Mouse (Mus musculus): Measurements from ENCODE around the gene Slc2a1. TPM values are rescaled to one million over a fixed set of nuclear protein-coding genes. Genes with fewer than 3 reads are reported as not detected.

Slc2a1 gene
- polyA plus RNA-seq, 1 experiment from 2014 or later, result 137 TPM

DNA sequence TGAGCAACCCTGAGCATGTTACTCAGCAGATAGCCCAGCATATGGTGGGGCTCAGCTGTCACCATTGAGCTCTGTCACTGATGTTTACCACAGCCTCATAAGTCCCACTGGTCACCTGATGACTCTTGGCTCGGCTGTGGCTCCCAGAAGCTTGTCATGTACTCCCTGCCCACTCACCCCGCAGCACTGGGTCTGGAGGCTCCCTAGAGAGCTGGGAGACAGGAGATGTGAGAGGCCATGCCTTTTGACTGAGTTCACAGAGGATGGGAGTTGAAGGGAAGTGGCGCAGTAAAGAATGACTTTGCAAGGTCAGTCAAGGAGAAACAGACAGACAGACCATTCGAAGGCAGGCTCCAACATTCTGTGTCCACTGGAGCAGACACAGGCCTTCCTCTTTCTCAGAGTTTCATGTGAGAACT is 10.2 kb downstream of the Slc2a1 start:
- H3K9ac ChIP-seq (ENCODE audit: low read depth, low read length), result no peak overlapping the region
- WGBS, result 64% methylated on average over 4 of the region's 4 CpGs
- no peak overlapping the region; the same call in 1 of the 2 replicates for H3K4me2 ChIP-seq (replicated peaks; ENCODE audit: low read depth, low read length)
- H3K36me3 ChIP-seq (ENCODE audit: control insufficient read depth, insufficient read depth, low read length), result no peaks in the 10 kb centered on the region
- no peaks in the 10 kb centered on the region for H3K9me3 ChIP-seq (ENCODE audit: control insufficient read depth, low read length)
- no peak overlapping the region for H3K4me3 ChIP-seq (ENCODE audit: low read depth, low read length)
- no peak overlapping the region for H3K27ac ChIP-seq (ENCODE audit: low read depth, low read length)
- ATAC-seq (ENCODE audit: low FRiP score), result no peak
- H3K4me1 ChIP-seq (replicated peaks; ENCODE audit: control insufficient read depth, insufficient read depth, low read length), result peaks cover 2% of the 10 kb centered on the region; the same call in 1 of the 2 replicates
- no peak for DNase-seq (ENCODE audit: low spot score)
- H3K27me3 ChIP-seq (ENCODE audit: control insufficient read depth, insufficient read depth, low read length), result no peaks in the 10 kb centered on the region

DNA sequence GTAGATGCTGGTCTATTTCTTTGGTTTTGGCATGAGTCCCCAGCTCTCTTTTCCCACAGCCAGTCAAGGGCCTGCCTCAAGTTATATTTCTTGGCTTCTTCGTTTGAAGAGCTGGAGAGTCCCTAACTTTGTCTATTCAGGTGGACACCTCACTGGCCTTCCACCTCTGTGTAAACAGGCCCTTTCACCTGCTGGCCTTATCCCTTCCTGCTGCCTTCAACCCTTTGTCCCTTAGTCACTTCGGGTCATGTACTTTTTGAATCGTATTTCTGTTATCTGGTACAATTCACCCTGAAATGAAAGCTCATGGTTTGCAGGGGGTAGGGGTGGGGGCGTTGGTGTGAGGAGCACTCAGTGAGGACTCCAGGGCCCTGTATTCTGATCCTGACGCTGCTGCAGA is 10.8 kb downstream of the Slc2a1 start:
- ATAC-seq (ENCODE audit: low FRiP score) (no peak), DNase-seq (ENCODE audit: low spot score) (no peak)
- H3K27ac ChIP-seq (ENCODE audit: low read depth, low read length), result no peak overlapping the region
- H3K9ac ChIP-seq (ENCODE audit: low read depth, low read length), result no peak overlapping the region
- H3K4me1 ChIP-seq (replicated peaks; ENCODE audit: control insufficient read depth, insufficient read depth, low read length), result peaks cover 2% of the 10 kb centered on the region; the same call in 1 of the 2 replicates
- no peak overlapping the region for H3K4me2 ChIP-seq (replicated peaks; ENCODE audit: low read depth, low read length)
- H3K36me3 ChIP-seq (ENCODE audit: control insufficient read depth, insufficient read depth, low read length), result no peaks in the 10 kb centered on the region
- no peak overlapping the region for H3K4me3 ChIP-seq (ENCODE audit: low read depth, low read length)
- H3K27me3 ChIP-seq (ENCODE audit: control insufficient read depth, insufficient read depth, low read length), result no peaks in the 10 kb centered on the region
- no peaks in the 10 kb centered on the region for H3K9me3 ChIP-seq (ENCODE audit: control insufficient read depth, low read length)
- WGBS, result 73% methylated on average over 5 of the region's 5 CpGs

DNA sequence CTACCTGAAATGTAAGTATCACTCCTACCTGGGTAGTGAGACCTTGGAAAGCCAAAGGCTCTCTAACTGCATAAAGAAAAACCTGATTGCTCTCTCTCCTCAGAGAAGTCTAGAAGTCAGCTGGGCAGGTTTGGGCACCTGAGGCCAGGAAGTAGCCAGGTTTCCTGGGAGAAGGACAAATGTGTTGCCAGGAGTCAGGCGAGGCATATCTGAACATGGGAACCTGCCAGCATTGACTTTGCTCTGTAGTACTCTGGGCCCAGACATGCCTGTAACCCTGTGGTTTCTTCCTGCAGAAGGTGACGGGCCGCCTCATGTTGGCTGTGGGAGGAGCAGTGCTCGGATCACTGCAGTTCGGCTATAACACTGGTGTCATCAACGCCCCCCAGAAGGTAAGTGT is 11.6 kb downstream of the Slc2a1 start:
- no peak for ATAC-seq (ENCODE audit: low FRiP score)
- H3K9me3 ChIP-seq (ENCODE audit: control insufficient read depth, low read length), result no peaks in the 10 kb centered on the region
- peaks cover 2% of the 10 kb centered on the region; the same call in 1 of the 2 replicates for H3K4me1 ChIP-seq (replicated peaks; ENCODE audit: control insufficient read depth, insufficient read depth, low read length)
- 90% methylated on average over 6 of the region's 6 CpGs for WGBS
- H3K9ac ChIP-seq (ENCODE audit: low read depth, low read length), result no peak overlapping the region
- DNase-seq (ENCODE audit: low spot score), result no peak
- H3K27ac ChIP-seq (ENCODE audit: low read depth, low read length), result no peak overlapping the region
- 0 out of 2 replicates have a peak, but pooled peaks cover 3% of the 10 kb centered on the region for H3K36me3 ChIP-seq (ENCODE audit: control insufficient read depth, insufficient read depth, low read length)
- no peak overlapping the region for H3K4me2 ChIP-seq (replicated peaks; ENCODE audit: low read depth, low read length)
- H3K27me3 ChIP-seq (ENCODE audit: control insufficient read depth, insufficient read depth, low read length), result no peaks in the 10 kb centered on the region
- no peak overlapping the region for H3K4me3 ChIP-seq (ENCODE audit: low read depth, low read length)

DNA sequence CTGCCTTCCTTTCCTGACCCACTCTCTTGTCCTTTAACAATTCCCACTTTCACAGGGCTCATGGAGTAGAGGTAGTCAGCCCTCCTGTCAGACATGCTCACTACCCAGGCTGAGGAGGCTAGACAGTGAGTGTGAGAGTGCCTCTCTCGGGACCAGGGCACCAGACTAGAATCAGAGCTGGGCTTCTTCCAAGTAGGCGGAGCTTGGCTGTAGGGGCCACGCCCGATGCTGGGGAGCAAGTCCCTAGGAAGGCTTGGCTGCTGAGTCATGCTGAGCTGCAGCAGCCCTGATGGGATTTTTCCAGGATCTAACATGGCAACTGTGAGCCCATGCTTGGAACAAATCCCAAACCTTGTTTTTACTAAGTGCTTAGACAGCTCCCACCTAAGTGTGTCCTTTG is 12.7 kb downstream of the Slc2a1 start:
- H3K27ac ChIP-seq (ENCODE audit: low read depth, low read length), result no peak overlapping the region
- 0 out of 2 replicates have a peak, but pooled peaks cover 3% of the 10 kb centered on the region for H3K36me3 ChIP-seq (ENCODE audit: control insufficient read depth, insufficient read depth, low read length)
- H3K4me2 ChIP-seq (replicated peaks; ENCODE audit: low read depth, low read length), result no peak overlapping the region
- H3K9ac ChIP-seq (ENCODE audit: low read depth, low read length), result no peak overlapping the region
- no peaks in the 10 kb centered on the region for H3K9me3 ChIP-seq (ENCODE audit: control insufficient read depth, low read length)
- ATAC-seq (ENCODE audit: low FRiP score) (no peak), DNase-seq (ENCODE audit: low spot score) (no peak)
- H3K27me3 ChIP-seq (ENCODE audit: control insufficient read depth, insufficient read depth, low read length), result no peaks in the 10 kb centered on the region
- H3K4me3 ChIP-seq (ENCODE audit: low read depth, low read length), result no peak overlapping the region
- peaks cover under 1% of the 10 kb centered on the region; the same call in 1 of the 2 replicates for H3K4me1 ChIP-seq (replicated peaks; ENCODE audit: control insufficient read depth, insufficient read depth, low read length)
- 70% methylated on average over 4 of the region's 4 CpGs for WGBS

DNA sequence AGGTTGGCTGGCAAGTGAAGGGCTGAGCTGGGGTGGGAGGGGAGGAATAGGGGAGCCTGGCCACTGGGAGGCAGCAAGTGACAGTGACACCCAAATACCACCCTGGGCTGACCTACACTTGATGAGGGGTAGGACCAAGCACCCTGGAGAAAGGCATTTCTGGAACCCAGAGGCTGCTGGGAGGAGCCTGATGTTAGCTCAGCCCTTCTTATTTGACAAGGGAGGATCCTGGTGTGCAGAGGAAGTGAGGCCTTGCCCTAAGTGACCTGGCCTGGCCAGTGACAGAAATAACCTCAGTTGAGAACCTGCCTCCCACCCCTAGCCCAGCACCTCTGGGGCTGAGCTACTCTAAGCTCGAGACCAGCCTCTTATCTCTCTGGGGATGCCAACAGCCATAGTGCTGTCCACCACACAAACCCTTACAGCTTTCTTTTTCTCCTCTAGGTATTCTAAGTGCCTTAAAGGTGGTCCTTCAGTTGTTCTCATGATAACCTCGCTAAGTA is 16.3 kb downstream of the Slc2a1 start:
- WGBS, result 70% methylated on average over 2 of the region's 2 CpGs
- Histone ChIP-seq H3K4me3 (ENCODE audit: low read depth, low read length) (no peak overlapping the region), H3K4me1 (replicated peaks; ENCODE audit: control insufficient read depth, insufficient read depth, low read length) (no peaks in the 10 kb centered on the region; the same call in 1 of the 2 replicates), H3K9ac (ENCODE audit: low read depth, low read length) (no peak overlapping the region), H3K9me3 (ENCODE audit: control insufficient read depth, low read length) (no peaks in the 10 kb centered on the region), H3K36me3 (ENCODE audit: control insufficient read depth, insufficient read depth, low read length) (0 out of 2 replicates have a peak, but pooled peaks cover 3% of the 10 kb centered on the region), H3K27ac (ENCODE audit: low read depth, low read length) (no peak overlapping the region), H3K27me3 (ENCODE audit: control insufficient read depth, insufficient read depth, low read length) (no peaks in the 10 kb centered on the region), H3K4me2 (replicated peaks; ENCODE audit: low read depth, low read length) (no peak overlapping the region)
- DNase-seq (ENCODE audit: low spot score) (no peak), ATAC-seq (ENCODE audit: low FRiP score) (no peak)

DNA sequence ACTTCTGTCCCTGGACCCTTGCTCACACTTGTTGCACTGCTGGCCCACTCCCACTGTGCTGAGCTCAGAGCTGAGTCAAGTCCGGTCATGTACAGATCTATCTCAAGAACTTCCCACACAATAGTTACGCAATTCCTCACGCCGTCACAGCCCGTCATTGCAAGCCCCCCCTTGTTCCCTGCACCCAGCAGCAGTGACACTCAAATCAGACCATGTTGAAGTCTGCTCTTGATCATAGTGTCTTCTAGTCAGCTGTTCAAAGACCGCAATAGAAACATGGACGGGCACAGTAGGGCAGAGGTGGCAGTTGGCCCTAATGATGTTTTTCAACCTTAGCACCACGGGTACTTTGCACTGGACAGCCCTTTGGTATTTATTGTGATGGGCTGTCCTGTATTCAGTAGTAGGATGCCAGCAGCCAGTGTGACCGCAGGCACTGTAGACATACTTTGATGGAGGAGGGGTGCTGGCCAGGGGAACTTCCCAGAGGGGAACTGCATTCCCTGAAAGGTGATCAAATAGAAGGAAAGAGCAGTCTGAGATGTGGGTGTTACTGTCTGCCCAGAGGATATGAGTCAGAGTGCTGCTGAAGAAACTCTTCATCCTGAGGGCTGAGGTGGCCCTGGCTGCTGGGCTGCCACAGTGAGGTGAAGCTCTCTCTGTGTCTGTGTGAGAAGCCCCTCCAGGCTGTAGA is 17.2 kb downstream of the Slc2a1 start:
- no peak overlapping the region for H3K4me2 ChIP-seq (replicated peaks; ENCODE audit: low read depth, low read length)
- no peak overlapping the region for H3K9ac ChIP-seq (ENCODE audit: low read depth, low read length)
- WGBS, result 80% methylated on average over 9 of the region's 9 CpGs
- H3K4me3 ChIP-seq (ENCODE audit: low read depth, low read length), result no peak overlapping the region
- H3K9me3 ChIP-seq (ENCODE audit: control insufficient read depth, low read length), result no peaks in the 10 kb centered on the region
- DNase-seq (ENCODE audit: low spot score) (no peak), ATAC-seq (ENCODE audit: low FRiP score) (no peak)
- 0 out of 2 replicates have a peak, but pooled peaks cover 3% of the 10 kb centered on the region for H3K36me3 ChIP-seq (ENCODE audit: control insufficient read depth, insufficient read depth, low read length)
- no peaks in the 10 kb centered on the region for H3K27me3 ChIP-seq (ENCODE audit: control insufficient read depth, insufficient read depth, low read length)
- no peak overlapping the region for H3K27ac ChIP-seq (ENCODE audit: low read depth, low read length)
- H3K4me1 ChIP-seq (replicated peaks; ENCODE audit: control insufficient read depth, insufficient read depth, low read length), result no peaks in the 10 kb centered on the region; the same call in 1 of the 2 replicates

DNA sequence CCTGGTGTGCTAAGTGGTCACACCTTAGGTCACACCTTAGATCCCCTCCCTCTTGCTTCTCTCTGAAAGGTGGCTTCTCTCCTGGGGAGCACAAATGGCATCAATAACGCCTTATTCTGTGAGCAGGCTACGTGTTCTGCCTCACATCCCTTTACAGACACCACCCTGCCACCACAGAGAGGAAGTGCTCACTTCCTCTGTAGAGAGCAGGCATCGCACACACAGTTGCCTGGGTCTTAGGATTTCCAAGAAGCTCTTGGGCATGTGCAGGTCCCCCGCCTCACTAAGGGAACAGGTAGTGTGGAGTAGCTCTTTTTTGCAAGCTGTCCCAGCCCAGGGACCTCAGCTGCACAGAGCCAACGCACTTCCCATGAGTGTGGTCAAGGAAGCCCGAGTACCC is 18.7 kb downstream of the Slc2a1 start:
- H3K27me3 ChIP-seq (ENCODE audit: control insufficient read depth, insufficient read depth, low read length), result no peaks in the 10 kb centered on the region
- H3K36me3 ChIP-seq (ENCODE audit: control insufficient read depth, insufficient read depth, low read length), result 0 out of 2 replicates have a peak, but pooled peaks cover 3% of the 10 kb centered on the region
- ATAC-seq (ENCODE audit: low FRiP score) (no peak), DNase-seq (ENCODE audit: low spot score) (no peak)
- 79% methylated on average over 6 of the region's 6 CpGs for WGBS
- H3K4me1 ChIP-seq (replicated peaks; ENCODE audit: control insufficient read depth, insufficient read depth, low read length), result no peaks in the 10 kb centered on the region; the same call in 1 of the 2 replicates
- H3K9ac ChIP-seq (ENCODE audit: low read depth, low read length), result no peak overlapping the region
- no peaks in the 10 kb centered on the region for H3K9me3 ChIP-seq (ENCODE audit: control insufficient read depth, low read length)
- H3K4me3 ChIP-seq (ENCODE audit: low read depth, low read length), result no peak overlapping the region
- H3K4me2 ChIP-seq (replicated peaks; ENCODE audit: low read depth, low read length), result no peak overlapping the region
- H3K27ac ChIP-seq (ENCODE audit: low read depth, low read length), result no peak overlapping the region

DNA sequence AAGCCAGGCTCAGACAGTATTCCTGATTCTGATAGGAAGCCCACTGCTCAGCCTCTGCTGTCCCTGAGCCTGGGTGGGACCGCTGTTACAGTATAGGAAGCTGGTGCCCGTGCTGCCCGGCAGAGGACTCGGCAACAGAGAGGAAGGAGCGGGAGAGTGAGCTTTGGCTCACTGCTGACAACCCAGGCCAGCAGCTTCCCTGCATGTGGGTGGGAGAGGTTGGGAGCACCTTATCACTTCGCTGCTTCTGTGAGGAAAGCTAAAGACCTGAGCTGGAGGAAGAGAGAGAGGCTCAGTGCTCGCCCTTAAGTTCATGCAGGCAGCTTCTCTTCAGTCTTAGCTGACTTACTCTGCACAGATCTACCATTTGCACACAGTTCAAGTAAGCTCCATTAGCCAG is 20.0 kb downstream of the Slc2a1 start:
- Histone ChIP-seq H3K27ac (ENCODE audit: low read depth, low read length) (no peak overlapping the region), H3K4me3 (ENCODE audit: low read depth, low read length) (no peak overlapping the region), H3K27me3 (ENCODE audit: control insufficient read depth, insufficient read depth, low read length) (no peaks in the 10 kb centered on the region), H3K9me3 (ENCODE audit: control insufficient read depth, low read length) (no peaks in the 10 kb centered on the region), H3K4me1 (replicated peaks; ENCODE audit: control insufficient read depth, insufficient read depth, low read length) (no peaks in the 10 kb centered on the region; the same call in 1 of the 2 replicates), H3K4me2 (replicated peaks; ENCODE audit: low read depth, low read length) (no peak overlapping the region), H3K36me3 (ENCODE audit: control insufficient read depth, insufficient read depth, low read length) (peaks cover 3% of the 10 kb centered on the region), H3K9ac (ENCODE audit: low read depth, low read length) (no peak overlapping the region)
- DNase-seq (ENCODE audit: low spot score) (no peak), ATAC-seq (ENCODE audit: low FRiP score) (no peak)
- whole genome bisulfite sequencing, result 83% methylated on average over 7 of the region's 7 CpGs

DNA sequence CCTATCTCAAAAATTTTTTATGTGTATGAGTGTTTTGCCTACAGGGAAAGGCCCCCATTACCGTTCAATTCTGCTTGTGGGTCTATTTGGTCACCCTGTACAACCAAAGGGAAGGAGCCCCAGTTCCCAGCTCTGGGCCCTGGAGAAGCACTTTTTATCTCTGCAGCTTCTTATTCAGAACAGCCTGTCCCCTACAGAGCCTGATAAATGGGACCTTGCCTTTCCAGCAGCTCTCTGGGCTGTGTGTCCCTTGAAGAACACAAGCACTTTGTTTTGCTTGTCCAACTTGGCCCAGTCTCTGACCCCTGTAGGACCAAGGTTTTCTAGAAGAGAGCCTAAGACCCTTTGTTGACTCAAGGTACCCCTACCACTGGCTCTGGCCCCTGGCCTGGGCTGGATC is 20.6 kb downstream of the Slc2a1 start:
- Histone ChIP-seq H3K4me2 (replicated peaks; ENCODE audit: low read depth, low read length) (no peak overlapping the region), H3K9me3 (ENCODE audit: control insufficient read depth, low read length) (no peaks in the 10 kb centered on the region), H3K36me3 (ENCODE audit: control insufficient read depth, insufficient read depth, low read length) (peaks cover 3% of the 10 kb centered on the region), H3K27me3 (ENCODE audit: control insufficient read depth, insufficient read depth, low read length) (no peaks in the 10 kb centered on the region), H3K4me1 (replicated peaks; ENCODE audit: control insufficient read depth, insufficient read depth, low read length) (no peaks in the 10 kb centered on the region; the same call in 1 of the 2 replicates), H3K27ac (ENCODE audit: low read depth, low read length) (no peak overlapping the region), H3K9ac (ENCODE audit: low read depth, low read length) (no peak overlapping the region), H3K4me3 (ENCODE audit: low read depth, low read length) (no peak overlapping the region)
- WGBS, result 96% methylated on average over 1 of the region's 1 CpGs
- DNase-seq (ENCODE audit: low spot score), result no peak
- ATAC-seq (ENCODE audit: low FRiP score), result no peak
